Mouse (Mus musculus) cerebellum, postnatal 36 days (tissue): ENCODE measurements around the gene Pam16.
A peak's percentile ranks its signal among the peaks of the same experiment; 100 is the strongest.

Source experiments
- DNase-seq, 2 experiments: peaks; one replicate each; pipeline ENCODE4 v3.0.0; 2021 to 2022; ENCODE audit warnings: mixed read lengths in 2 of 2

The Pam16 gene

DNA sequence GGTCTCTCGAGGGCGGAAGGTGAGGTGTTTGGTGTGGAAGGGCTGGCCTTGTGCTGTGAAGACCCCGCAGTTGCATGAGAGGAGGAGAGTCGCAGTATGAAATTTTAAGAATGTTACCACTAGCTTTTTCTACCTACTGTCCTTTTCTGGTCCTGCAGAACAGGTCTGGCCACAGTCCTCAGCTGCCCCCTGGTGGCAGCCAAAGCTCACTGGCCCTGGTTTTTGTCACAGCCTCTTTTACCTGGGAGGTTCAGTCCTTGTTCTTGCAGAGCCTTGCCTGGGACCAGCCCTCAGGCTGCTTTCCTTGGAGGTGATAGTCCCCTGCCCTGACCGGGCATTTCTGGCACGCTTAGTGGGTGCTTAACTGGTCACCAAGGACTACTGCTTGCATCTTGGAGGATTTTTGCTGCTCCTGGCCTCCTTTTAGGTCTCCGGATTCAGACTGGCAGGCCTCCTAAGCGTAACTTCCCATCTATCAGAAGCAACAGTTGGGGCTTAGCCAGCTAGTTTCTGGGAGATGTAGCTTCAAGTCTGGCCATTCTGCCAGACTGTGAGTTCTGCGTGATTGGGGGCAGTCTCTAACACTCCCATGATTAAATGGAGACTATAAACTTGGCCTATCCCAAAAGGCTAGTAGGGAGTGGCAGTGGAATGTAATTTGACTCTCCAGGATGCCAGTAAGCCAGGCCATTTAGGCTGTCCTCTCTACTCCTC is 16.8 kb downstream of the Pam16 start:
- peak; percentile 90 for DNase-seq

DNA sequence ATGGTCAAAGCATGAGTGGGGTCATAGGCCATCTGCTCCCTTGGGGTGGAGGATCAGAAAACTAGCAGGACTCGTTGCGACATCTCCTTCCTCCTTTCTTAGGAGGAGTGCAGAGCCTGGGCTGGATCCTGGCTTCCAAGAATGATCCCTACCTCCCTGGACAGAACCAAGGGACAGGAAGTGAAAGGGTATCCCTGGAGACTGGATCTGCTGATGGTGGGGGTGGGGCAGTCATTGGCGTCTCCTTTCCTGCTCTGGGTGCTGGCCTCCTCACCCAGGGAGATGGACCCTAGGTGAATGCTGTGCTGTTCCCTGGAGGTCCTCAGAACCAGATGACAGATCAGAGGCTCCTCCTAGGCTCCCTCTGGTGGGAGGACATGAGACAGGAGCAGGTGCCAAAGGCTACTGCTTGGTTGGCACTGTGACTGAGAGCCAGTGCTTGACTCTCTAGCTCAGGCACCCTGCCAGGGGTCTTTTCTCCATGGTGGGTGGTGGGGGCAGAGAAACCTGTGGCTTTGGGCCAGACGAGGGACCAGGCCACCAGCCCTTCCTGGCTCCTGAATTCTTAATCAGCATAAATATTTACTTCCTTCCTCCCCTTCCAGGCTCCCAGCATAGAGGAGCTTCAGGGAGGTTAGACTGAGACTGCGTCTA is 18.2 kb downstream of the Pam16 start:
- DNase-seq, result peak; percentile 37 to 44

DNA sequence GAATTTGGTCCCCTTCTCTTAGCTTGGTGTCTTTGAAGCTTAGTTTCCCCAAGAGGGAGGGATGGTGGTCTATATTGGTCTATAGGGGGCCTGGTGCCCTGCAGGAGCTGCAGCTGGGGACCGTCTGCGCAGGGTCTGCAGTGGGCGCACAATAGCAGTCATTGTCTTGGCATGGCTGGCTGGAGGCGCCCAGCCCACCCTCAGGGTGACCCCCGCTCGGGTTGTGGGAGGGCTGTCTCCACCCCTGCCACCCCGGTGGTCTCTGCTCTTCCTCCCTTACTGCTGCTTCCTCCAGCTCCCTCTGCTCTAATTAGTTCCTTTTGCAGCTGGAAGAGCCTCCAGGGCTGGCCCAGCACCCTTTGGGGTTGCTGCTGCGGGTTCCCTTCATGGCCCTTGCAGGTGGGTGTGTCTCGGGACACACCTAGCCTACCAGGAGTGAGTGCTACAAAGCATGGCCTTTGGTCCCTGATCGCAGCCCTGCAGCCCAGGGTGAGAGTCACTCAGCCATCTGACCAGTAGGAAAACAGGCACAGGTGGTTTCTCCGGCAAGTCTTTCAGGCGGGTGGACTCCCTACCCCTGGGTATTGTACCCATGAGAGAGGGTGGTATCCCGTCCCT is 19.2 kb downstream of the Pam16 start:
- DNase-seq, result no peak

DNA sequence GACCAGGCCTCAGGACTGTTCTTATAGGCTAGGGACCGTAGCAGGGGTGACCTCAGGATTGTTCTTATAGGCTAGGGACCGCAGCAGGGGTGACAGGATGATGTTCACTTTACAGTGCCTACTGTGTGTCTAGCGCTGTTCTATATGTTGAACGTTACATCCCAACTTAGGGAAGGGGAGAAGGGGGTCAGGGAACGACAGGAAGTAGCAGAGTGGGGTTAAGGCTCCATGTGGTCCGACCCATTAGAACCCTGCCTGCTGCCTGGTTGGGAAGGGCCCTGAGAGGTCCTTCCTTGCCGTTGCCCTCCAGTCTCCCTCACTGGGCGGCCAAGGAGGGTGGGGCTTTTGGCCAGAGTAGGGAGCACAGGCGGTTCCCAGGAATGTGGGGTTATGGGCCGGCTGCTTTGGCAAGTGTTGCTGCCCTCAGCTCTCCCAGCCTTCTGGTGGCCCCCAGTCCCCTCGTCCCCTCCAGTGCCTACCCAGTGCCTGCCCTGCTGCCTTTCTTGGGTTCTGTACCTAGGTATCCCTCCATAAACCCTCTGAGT is 20.4 kb downstream of the Pam16 start:
- DNase-seq, result no peak

DNA sequence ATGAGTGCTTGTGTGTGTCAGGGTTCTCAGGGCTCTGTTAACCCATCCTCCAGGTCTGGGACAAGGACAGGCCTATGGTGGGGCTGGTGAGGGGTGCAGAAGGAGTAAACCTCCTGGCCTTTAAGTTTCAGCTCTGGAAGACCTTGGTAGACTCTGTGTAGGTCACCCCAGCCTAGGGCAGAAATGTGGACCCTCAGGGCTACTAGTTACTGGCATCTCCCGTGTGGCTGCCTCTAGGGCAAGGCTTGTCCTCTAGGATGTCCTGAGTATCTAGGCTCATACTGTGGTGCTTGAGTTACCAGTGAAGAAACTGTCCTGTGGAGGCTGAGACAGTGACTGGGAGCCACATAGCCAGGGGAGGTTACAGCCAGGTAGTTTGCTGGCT is 21.3 kb downstream of the Pam16 start:
- no peak for DNase-seq

DNA sequence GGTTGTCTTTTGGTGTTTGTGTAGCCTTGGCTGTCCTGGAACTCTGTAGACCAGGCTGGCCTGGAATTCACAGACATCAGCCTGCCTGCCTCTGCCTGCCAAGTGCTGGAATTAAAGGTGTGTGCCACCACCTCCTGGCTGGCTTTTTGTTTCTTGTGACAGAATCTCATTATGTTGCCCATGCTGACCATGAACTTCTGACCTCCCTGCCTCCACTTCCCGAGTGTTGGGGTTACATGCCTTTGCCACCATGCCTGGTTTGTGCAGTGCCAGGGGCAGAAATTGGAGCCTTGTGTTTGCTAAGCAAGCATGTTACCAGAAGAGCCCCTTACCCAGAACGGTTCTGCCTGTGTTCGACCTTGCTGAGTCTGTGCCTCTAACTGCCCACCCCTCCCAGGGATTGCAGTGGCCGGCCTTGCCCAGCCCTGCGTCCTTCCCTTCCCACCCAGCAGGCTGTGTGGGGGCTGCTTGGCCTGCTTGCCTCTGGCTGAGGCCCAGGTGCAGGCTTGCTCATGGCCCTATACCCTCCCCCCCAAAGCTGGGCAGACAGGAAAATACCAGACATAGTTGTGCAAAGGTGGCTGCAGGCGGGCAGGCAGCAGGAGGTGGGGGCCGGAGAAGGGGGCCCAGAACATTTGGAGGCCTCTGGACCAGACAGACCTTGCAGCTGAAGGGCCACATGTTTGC is 21.9 kb downstream of the Pam16 start:
- DNase-seq, result no peak

DNA sequence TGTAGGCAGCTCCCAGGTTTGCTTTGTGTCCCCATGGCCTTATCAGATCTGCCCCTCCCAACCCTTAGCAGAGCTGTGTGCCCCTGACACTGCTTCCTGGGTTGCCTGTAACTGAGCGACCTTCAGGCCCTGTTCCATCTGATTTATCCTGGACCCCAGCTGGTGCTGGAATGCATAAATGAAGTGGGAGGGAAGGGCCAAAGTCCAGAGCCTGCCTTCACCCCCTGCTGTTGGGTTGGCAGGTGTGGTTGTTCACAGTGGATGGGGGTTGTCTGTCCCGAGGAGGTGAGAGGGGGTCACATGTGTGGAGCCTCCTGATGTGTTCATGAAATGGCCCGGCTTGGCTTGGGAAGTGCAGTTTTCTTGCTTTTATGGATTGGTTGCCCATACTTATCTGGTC is 22.6 kb downstream of the Pam16 start:
- no peak for DNase-seq

DNA sequence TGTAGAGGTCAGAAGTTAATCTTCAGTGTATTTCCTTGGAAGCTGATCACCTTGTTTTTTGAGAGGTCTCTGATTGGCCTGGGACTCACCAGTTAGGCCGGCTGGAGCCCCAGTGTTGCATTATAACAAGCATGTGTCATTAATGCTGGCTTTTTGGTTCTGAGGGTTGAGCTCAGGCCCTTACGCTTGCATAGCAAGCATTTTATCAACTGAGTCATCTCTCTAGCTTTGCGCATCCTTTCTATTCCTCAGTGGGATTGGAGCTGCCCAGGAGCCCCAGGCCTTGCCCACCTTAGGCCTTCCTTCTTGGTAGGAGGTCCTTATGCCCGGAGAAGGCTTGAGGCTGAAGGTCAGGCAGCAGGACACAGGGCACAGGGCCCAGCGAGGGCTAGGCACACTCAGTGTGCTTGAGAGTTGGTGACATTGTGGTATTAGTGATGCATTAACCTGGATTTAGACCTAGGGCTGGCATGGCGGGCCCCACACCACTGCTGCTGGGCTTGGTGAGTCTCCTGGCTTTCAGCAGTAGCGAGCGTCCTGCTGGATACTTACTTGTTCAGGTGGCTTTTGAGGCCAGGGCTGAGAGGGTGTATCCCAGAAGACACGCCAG is 24.0 kb downstream of the Pam16 start:
- no peak for DNase-seq

DNA sequence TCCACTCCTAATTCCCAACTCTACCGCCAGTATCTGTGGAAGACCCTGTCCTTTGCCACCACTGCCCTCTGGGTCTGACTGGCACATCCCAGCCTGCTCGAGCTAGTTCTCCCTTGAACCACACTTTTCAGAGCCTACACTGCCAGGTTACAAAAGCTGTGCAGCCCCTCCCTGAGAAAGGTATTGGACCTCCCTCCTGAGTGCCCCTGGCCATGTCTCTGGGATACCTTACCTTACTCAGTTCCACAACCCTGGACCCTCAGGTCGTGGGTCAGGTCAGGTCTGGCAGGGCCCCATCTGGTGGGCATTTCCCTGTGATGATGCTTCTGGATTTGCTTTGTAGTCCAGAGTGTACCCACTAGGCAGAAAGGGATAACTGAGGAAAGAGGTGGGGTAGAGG is 25.2 kb downstream of the Pam16 start:
- no peak for DNase-seq

DNA sequence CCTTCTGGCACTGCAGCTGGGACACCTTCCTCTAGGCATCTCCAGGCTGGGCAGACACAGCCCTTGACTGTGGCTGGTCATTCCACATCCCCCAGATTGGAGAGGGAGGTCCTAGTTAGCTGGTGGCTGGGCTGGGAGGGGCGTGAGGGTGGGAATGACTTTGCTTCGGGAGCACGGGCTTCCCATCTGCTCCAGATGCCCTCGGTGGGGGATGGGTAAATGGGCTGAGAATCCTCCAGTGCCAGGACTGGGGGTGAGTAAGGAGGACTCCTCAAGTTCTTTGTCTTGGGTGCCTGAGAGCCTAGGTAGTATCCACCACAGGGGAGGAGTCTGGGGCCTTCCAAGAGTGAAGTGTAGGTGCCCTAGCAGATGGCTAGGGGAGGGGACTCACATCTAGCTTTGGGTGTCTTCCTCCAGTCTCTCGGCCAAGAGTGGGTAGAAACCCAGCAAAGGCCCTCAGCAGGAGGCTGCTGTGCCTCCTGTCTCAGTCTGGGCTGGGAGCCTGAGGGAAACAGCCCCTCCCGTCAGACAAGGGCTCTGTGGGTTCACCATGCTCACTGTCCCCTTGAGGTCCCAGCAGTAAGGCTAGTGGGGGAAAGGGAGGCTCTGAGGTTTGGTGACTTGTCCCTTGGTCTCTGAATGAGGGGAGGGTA is 25.8 kb downstream of the Pam16 start:
- no peak for DNase-seq

DNA sequence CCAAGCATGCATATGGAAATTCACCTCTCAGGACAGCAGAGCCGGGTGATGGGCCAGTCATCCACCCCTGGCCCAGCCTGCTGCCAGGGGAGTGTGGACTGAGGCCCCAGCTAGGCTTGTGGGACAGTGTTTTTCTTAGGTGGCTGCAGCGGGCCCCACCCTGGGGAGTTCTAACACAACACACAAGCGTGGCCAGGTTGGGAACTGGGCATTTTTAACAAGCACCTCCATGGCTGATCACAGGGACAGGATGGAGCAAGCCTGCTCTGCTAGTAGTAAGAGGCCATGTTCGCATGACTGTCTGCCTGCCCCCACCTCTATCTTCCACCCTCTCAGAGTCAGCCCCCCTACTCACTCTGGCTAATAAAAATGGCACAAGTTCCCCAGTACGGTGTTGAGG is 26.7 kb downstream of the Pam16 start:
- no peak for DNase-seq

DNA sequence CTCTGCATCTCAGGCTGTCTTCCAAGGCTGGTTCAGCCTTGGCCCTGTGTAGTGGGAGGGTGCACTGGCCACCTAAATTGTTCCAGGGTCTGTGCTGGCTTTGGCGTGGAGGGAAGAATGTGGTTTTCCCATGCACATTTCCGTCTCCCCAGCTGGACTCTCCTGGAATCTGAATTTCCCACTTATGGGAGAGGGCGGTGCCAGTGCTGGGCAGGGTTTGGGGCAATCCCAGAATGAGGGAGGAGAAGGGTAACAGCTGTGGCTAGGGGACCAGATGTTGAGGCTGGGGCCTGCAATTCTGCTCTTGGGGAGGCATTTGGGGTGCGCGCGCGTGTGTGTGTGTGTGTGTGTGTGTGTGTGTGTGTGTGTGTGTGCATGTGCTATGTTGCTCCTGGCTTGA is 27.5 kb downstream of the Pam16 start:
- no peak for DNase-seq

DNA sequence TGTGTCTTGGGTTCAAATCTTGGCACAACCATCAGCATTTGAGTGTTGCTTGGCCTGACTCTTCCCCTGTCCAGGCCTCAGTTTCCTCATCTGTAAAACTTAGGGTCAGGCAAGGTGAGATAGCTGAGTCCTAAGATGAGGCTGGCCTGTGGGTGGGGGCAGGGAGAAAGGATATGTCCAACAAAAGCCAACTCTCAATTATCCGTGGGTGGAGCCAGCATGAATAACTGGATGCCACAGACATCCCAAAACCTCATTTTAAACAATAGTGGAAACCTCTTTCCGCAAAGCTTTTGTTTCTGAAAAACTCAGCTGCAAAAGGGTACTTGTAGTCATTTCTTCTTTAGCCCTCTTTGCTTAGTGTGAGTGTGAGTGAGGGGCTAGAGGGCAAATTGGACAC is 28.0 kb downstream of the Pam16 start:
- DNase-seq, result no peak

DNA sequence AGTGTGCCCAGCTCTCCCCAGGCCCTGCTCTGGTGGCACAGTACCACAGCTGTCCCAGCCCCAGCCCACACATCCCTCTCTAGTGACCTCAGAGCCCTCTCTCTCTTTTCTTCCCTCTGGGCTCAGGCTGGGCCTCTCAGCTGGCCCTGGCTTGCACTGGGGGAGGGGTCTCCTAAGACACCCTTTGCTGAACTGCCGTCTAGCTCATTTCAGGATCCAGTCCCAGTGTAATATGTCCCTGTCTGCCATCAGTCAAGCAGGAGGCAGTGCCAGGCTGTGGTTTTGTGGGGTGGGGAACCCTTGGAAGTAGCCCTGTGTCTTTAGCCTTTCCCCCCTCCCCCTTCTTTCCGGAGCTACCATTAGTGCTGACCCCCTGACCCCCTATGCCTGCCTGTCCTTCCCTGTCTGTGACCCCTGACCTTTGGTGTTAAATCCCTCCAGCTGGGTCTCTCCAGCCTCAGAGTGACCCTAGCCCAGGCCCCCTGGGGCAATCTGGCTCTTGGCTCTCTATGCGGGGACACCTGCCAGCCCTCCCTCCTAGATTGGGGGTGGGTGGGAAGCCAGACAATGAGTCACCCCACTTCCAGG is 28.6 kb downstream of the Pam16 start:
- DNase-seq, result no peak

DNA sequence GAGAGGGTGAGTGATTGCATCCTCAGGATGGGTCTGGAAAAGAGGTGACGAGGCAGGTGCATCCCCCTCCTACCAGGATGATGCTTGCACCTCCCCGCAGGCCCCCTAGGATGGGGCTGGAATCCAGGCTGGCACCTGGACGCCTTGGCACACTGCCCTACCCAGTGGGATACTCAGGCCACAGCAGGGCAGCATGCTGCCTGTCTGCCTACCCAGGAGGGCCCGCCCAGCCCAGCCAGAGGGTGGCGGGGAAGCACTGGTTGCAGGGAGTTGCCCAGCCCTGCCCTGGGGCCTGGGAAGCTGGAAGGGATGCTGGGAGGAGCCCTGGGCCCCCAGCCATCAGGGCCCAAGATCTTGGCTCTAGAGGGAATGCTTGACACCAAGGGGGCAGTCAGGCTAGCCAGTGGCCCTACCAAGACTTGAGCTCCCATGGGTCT is 29.2 kb downstream of the Pam16 start:
- DNase-seq, result peak; percentile 39 to 49

DNA sequence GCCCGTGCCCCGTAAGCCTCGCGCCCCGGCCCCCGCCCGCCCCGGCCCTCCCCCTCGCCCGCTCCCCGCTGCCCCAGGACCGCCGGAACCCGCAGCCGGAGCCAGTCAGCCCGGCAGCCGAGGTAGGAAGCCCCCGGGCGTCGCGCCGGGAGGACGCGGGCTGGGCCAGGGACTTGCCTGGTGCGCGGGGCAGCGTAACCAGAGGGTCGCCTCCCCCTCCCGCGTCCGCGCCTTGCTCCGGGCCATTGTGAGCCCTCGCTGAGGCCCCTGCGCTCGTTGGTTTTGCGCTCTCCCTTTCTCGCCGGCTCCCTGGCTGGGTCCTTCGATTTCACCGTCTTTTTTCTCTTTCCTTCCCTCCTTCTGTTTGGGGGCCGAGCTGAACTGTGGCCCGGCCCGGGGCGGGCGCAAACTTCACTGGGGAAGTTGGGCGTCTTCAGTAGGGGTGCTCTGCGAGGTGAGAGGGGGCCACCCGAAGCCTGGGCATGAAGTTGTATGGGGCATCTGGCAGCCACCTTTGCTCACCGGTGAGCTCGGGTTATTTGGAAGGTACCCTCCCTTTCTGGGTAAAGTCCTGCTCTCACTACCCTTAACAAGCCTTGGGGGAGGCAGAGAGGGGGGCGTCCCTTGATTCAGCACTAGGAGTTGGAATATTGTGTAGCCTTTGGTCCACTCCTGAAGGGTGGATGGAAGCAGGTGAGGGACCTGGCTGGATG is 29.8 kb downstream of the Pam16 start:
- peak; percentile 25 to 40 for DNase-seq

DNA sequence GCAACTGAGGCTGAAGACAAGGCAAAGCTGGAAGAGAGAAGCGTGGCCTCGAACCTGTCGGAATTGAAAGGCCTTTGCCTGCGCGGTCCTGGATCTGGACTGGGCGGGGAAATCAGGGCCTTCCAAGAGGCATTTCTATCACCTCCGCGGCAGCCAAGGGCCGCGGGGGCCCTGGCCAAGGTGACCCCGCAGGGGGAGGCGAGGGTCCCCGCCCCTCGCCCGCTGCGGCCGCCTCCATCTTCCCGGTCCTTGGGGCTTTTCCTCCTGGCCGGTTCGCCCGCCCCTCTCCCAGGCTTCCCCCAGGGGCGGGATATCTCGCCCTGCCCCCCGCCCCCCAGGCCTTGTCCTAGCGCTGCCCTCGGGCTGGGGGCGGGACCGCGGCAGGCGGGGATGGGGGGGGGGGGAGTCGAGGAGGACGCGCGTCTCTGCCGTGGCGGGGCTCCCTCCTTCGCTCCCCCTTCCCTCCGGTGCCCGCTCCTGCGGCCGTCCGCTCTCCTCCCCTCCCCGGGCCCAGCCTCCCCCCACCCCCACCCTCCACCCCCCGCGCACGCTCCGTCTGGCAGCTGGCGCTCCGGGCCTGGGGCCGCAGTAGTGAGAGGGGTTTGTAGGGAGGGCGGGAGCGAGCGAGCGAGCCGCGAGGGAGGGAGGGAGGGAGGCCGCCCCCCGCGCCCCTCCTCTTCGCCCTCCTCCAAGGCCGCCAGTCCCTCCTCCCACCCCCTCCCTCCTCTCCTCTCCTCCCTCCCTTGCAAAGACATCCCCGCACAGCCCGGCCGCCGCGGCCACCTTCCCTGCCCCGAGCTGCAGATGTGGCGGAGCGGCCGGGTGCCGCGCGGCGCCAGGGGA is 30.6 kb downstream of the Pam16 start, which contains the start of gene Glis2:
Glis2 (plus strand) TSS at position 743 of the 843 bp plus-strand sequence.
- DNase-seq, result peak; percentile 36 to 55

DNA sequence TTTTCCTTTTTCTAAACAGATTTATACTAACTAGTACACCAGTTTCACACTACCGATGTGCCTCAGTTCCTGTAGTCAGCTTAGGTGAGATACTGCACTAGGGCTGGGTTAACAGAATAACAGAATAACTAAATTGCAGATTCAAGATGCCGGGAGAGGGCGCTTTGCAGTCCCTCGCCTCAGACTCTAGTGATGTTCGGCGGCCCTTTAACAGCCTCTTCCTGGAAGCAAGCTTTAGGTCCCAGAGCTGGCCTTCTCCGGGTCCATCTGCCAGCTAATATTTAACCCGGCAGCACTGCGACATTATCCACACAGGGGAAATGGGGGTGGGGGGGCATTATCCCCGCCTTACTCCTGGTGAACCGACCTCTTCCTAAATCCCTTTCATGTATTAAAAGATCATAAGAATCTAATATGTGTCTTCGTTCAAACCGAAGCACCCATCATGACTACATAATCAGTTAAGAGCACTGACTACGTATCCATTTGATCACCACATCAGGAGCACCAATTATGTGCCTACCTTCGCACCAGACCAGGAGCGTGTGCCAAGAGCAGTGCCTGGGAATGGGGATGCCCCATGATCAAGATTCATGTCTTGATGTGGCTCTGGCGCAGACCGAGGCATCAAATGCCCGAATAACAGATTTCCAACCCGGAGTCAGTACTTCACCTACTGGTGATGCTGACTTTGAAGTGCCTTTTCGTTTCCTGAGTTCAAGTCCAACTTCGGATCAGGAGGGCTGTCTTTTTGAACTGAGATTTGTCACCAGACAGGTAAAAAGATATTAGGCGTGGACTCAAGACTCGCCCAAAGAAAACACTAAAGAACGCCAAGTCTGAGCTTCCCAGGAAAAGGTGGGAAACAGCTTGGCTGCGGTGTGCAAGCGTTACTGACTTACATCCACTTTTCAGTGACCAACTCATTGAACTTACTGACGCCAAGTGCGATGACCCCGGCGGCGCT is 31.6 kb downstream of the Pam16 start:
- peak; percentile 66 to 72 for DNase-seq

DNA sequence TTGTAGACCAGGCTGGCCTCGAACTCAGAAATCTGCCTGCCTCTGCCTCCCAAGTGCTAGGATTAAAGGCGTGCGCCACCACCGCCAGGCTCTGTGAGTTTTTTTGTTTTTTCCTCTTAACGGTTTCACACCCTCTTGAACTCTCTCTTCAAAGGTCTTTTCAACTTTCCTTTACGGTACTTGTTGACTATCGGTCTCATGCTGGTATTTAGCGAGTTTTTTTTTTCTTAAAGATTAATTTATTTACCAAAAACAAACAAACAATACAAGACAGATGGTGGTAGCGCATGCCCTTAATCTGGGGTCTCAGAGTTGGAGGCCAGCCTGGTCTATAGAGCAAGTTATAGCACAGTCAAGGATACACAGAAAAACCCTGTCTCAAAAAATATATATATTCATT is 34.6 kb downstream of the Pam16 start:
- DNase-seq, result no peak
